Mouse (Mus musculus) liver, embryonic 16.5 days (tissue): ENCODE results near the gene Ccdc96. TPM values are rescaled to one million over a fixed set of nuclear protein-coding genes. Genes with fewer than 3 reads are reported as not detected.
A peak's percentile ranks its signal among the peaks of the same experiment; 100 is the strongest.

Source experiments
- ATAC-seq: fragments of 200-750 bp; cut with Nextera tagmentation; 2 replicates; pipeline ENCODE4 v1.8.0; 2017; ENCODE audit warnings: low read depth, mild to moderate bottlenecking, moderate number of reproducible peaks, moderate library complexity
- H3K27ac ChIP-seq: fragments of 300-500 bp; sonication (generic); 2 replicates; pipeline ENCODE4 v1.5.1; 2014; ENCODE audit warnings: mild to moderate bottlenecking, low read length
- H3K27me3 ChIP-seq: fragments of 300-500 bp; sonication (generic); 2 replicates; pipeline ENCODE4 v1.6.1; 2014; ENCODE audit warnings: low read depth, low read length, mixed read lengths; ENCODE audit not compliant: control insufficient read depth, insufficient read depth
- H3K36me3 ChIP-seq: fragments of 300-500 bp; sonication (generic); 2 replicates; pipeline ENCODE4 v1.6.1; 2014; ENCODE audit warnings: mild to moderate bottlenecking; ENCODE audit not compliant: control insufficient read depth, insufficient read depth
- H3K4me1 ChIP-seq: fragments of 300-500 bp; sonication (generic); 2 replicates; pipeline ENCODE4 v1.6.1; 2014; ENCODE audit warnings: low read depth, low read length, mixed read lengths; ENCODE audit not compliant: control insufficient read depth
- H3K4me2 ChIP-seq: fragments of 300-500 bp; sonication (generic); 2 replicates; pipeline ENCODE4 v1.6.1; 2014; ENCODE audit warnings: low read depth, low read length, mixed read lengths
- H3K4me3 ChIP-seq: fragments of 300-500 bp; sonication (generic); 2 replicates; pipeline ENCODE4 v1.5.1; 2014; ENCODE audit warnings: low read depth, mild to moderate bottlenecking, low read length
- H3K9ac ChIP-seq: fragments of 300-500 bp; sonication (generic); 2 replicates; pipeline ENCODE4 v1.6.1; 2014; ENCODE audit warnings: low read depth, low read length
- H3K9me3 ChIP-seq: fragments of 300-500 bp; sonication (generic); replicated peaks from 2 replicates; pipeline ENCODE4 v1.6.1; 2016; ENCODE audit warnings: low read length; ENCODE audit not compliant: control insufficient read depth
- WGBS: fragments of 180-500 bp; shearing (Covaris S2); extraction: QIAGEN DNeasy Blood & Tissue Kit; methylation state at CpG from one replicate; pipeline ENCODE4 v1.1.7; 2014; ENCODE audit not compliant: insufficient replicate concordance; 5-methylcytosine and 5-hydroxymethylcytosine counted together
- polyA plus RNA-seq: library from polyadenylated mRNA; unstranded; fragments of >200 nt; fragmentation: Nextera tagmentation; extraction: Ambion mirVana; gene quantifications from 2 replicates; pipeline ENCODE4 v1.2.1, GENCODE M21; 2015

The Ccdc96 gene
- polyA plus RNA-seq, 1 experiment from 2014 or later = 0.07 TPM

DNA sequence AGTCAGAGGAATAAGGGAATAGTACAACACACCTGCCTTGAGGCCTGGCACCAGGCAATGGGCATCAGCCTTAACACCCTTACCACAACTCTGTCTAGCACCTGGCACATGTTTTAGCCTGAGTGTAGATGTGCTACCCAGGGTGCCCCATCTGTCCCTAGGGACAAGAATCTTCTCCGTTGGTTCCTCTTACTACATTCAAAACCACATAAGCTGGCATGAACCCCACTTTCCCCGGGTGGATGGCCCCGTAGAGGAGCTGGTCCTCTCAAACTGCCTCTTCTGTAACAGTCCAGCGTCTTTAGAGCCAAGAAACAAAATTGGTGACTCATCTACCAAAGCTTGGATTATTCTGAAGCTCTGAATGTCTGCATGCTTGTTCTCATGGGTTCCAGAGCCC is 4.0 kb upstream of the Ccdc96 start:
- peaks cover 5% of the 10 kb centered on the region for H3K27me3 ChIP-seq
- no peak overlapping the region for H3K4me2 ChIP-seq
- no peak overlapping the region for H3K4me3 ChIP-seq
- H3K9ac ChIP-seq = no peak overlapping the region
- H3K9me3 ChIP-seq = no peaks in the 10 kb centered on the region
- H3K27ac ChIP-seq = no peak overlapping the region
- H3K36me3 ChIP-seq = no peaks in the 10 kb centered on the region; the same call in 1 of the 2 replicates
- ATAC-seq = no peak
- H3K4me1 ChIP-seq = peaks cover 43% of the 10 kb centered on the region
- WGBS = 63% methylated on average over 4 of the region's 4 CpGs

DNA sequence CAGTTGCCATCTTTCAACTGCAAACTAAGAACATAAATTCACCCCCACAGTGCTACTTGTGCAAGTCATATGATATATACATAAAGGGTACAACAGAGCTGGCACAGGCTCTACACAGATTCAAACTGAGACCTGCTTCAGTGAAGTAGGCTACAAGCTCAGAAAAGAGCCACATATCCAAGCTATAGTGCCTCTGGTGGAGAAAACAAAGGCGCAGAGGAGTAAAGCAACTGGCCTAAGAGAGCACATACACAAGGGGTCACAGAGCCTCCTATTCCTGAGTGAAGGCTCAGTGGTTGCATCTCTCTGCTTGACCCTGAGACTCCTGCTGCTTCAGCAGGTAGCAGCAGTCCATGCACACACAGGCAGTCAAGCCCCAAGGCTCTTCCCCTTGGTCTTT is 3.3 kb upstream of the Ccdc96 start:
- Histone ChIP-seq H3K4me3 (no peak overlapping the region), H3K27ac (no peak overlapping the region), H3K36me3 (no peaks in the 10 kb centered on the region), H3K9me3 (no peaks in the 10 kb centered on the region), H3K27me3 (peaks cover 12% of the 10 kb centered on the region), H3K4me1 (peaks cover 45% of the 10 kb centered on the region), H3K4me2 (no peak overlapping the region), H3K9ac (no peak overlapping the region)
- no peak for ATAC-seq
- WGBS = 48% methylated on average over 1 of the region's 1 CpGs

DNA sequence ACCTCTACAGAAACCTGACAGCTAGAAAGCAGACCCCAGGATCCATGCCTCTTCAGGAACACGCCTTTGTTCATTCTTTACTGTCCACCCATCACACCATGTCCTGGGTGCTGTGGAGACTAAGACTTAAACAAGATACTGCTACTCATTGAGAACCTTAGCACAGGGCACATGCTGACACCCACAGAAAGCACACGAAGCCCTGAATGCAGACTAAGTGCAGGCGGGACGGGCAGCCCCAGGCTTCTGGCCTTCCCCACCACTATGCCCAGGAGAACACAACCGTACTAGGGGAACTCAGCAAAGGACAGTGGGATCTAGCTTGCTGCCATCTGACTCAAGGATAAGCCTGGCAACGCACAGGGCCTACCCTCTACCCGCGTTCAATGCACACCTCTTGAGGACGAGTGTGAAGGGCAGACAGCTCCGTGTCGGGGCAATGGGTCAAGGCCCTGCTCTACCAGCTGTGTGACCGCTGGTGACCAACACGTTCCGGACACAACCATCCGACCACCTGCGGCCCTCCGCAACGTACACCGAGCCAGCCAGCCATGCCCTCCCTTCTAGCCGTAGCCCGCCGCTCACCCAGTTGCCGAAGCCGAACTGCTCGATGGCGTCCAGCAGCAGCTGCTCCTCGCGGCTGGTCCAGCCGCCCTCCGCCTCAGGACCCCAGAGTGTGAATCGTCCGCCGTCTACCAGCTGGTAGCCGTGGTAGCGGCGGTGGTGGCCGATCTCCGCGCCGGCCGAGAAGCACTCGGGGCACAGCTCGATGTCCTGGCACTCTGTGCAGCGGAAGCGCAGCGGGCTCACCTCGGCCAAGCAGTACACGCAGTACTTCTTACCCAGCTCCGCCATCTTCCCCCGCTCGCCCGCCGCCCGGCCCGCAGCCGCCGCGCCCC is 936 bp upstream of the Ccdc96 start:
- Histone ChIP-seq H3K4me3 (peak overlapping the region; percentile 91), H3K9ac (peak overlapping the region; percentile 95), H3K27ac (peak overlapping the region; percentile 70), H3K36me3 (no peaks in the 10 kb centered on the region), H3K4me1 (peaks cover 42% of the 10 kb centered on the region), H3K9me3 (no peaks in the 10 kb centered on the region), H3K4me2 (peak overlapping the region; percentile 86), H3K27me3 (peaks cover 21% of the 10 kb centered on the region)
- peak; percentile 1; the same call in 1 of the 2 replicates for ATAC-seq
- 2% methylated on average over 58 of the region's 58 CpGs for WGBS

DNA sequence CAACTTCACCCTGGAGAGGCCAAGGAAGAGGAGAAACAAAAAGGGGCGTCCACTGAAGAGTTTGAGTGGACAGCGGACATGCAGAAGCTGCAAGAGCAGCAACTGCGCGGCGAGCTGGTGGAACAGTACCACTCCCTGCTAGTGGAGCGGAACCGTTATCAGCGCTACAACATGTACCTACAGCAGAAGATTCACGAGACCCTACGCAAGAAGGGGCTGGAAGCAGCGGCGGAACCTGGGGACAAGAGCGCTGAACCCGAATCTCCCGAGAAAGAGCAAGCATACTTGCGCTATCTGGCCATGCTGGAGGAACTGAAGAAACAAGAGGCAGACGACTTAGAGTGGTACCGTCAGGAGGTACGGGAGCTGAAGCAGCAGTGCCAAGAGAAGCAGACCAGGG is 918 bp downstream of the Ccdc96 start:
- H3K27me3 ChIP-seq = peaks cover 21% of the 10 kb centered on the region
- peak overlapping the region; percentile 69 for H3K9ac ChIP-seq
- peak overlapping the region; percentile 99 for H3K4me2 ChIP-seq
- peak overlapping the region; percentile 73 for H3K4me3 ChIP-seq
- H3K9me3 ChIP-seq = no peaks in the 10 kb centered on the region
- peaks cover 25% of the 10 kb centered on the region for H3K4me1 ChIP-seq
- no peak overlapping the region for H3K27ac ChIP-seq
- 15% methylated on average over 19 of the region's 19 CpGs for WGBS
- H3K36me3 ChIP-seq = no peaks in the 10 kb centered on the region
- ATAC-seq = no peak

DNA sequence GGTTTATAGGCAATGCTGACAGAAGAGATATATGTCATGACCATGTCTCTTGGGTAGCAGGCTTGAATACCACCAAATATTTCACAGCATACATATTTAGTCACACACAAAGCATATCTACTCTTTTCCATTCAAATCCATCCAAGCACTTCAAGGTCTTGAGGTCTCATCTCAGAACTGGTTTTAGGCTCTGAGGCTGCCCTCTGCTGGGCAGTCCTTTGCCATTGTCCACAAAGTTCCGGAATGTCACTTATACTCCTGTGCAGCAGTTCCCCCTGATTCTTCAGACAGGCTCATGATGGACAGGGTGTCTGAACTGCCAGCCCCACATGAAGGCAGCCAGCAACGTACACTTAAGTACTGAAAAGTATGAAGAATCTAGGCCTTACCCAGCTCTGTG is 4.8 kb downstream of the Ccdc96 start:
- ATAC-seq = no peak
- Histone ChIP-seq H3K9me3 (no peaks in the 10 kb centered on the region), H3K27ac (no peak overlapping the region), H3K27me3 (peaks cover 21% of the 10 kb centered on the region), H3K36me3 (peaks cover 7% of the 10 kb centered on the region), H3K4me3 (no peak overlapping the region), H3K9ac (no peak overlapping the region), H3K4me1 (peaks cover 10% of the 10 kb centered on the region), H3K4me2 (no peak overlapping the region)
- WGBS = 54% methylated on average over 2 of the region's 2 CpGs

- no peak overlapping the region for H3K4me3 ChIP-seq
- no peak for ATAC-seq
- 77% methylated on average over 6 of the region's 6 CpGs for WGBS
- H3K4me1 ChIP-seq = no peaks in the 10 kb centered on the region
- H3K9me3 ChIP-seq = no peaks in the 10 kb centered on the region
- H3K27me3 ChIP-seq = no peaks in the 10 kb centered on the region
- H3K27ac ChIP-seq = no peak overlapping the region
- H3K4me2 ChIP-seq = no peak overlapping the region
- peaks cover 7% of the 10 kb centered on the region for H3K36me3 ChIP-seq
- H3K9ac ChIP-seq = no peak overlapping the region
These were observed 9.5 kb downstream of the Ccdc96 start for GRCm38 (mm10) chr5:36493919-36494318.

GRCm38 (mm10) chr5:36494709-36495108 is 10.3 kb downstream of the Ccdc96 start:
- H3K9me3 ChIP-seq = no peaks in the 10 kb centered on the region
- no peak overlapping the region for H3K27ac ChIP-seq
- 86% methylated on average over 9 of the region's 9 CpGs for WGBS
- no peaks in the 10 kb centered on the region for H3K27me3 ChIP-seq
- no peak for ATAC-seq
- no peak overlapping the region for H3K4me2 ChIP-seq
- H3K36me3 ChIP-seq = peaks cover 7% of the 10 kb centered on the region
- H3K9ac ChIP-seq = no peak overlapping the region
- H3K4me3 ChIP-seq = no peak overlapping the region
- H3K4me1 ChIP-seq = no peaks in the 10 kb centered on the region

DNA sequence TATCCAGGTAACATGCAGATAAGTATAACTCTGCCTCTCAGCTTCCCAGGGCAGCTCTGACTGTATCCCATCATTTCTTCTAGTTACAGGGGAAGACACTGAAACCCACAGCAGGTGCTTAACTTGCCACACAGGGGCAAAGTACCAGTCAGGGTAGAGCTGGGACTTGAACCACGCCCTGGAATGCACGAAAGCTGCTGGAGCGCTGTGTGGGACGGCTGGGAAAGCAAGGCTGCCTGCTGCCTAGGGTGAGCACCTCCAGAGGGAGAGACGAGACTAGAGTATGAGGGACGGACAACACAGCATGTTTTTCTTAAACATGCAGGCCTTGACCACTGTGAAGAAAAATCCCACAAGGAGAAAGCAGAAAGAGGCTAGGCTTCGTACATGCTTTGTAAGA is 20.8 kb downstream of the Ccdc96 start:
- H3K4me2 ChIP-seq = no peak overlapping the region
- peaks cover 2% of the 10 kb centered on the region; the same call in 1 of the 2 replicates for H3K36me3 ChIP-seq
- no peak for ATAC-seq
- WGBS = 77% methylated on average over 7 of the region's 7 CpGs
- H3K4me1 ChIP-seq = no peaks in the 10 kb centered on the region
- no peaks in the 10 kb centered on the region for H3K27me3 ChIP-seq
- no peaks in the 10 kb centered on the region for H3K9me3 ChIP-seq
- H3K4me3 ChIP-seq = no peak overlapping the region
- no peak overlapping the region for H3K27ac ChIP-seq
- H3K9ac ChIP-seq = no peak overlapping the region

DNA sequence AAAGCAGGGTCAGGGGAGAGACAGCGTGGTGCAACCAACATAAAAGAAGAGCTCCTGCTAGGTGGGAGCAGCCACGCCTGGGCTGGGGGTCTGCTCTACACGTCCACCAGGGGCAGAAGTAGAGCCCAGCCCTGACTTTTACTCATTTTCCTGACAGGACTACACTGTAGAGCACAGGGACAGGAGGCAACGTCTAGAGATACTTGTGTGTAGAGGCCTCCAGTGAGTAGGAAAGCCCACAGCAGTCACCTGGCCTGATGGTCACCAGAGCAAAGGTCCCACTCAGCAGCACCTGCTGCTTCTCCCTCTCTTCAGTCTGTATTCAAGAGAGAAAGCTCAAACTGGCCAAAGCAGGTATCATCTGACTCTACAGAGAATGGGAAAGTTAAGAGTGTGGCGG is 21.3 kb downstream of the Ccdc96 start:
- 73% methylated on average over 5 of the region's 5 CpGs for WGBS
- no peak overlapping the region for H3K27ac ChIP-seq
- no peak overlapping the region for H3K4me2 ChIP-seq
- H3K9ac ChIP-seq = no peak overlapping the region
- H3K27me3 ChIP-seq = no peaks in the 10 kb centered on the region
- H3K4me1 ChIP-seq = no peaks in the 10 kb centered on the region
- no peaks in the 10 kb centered on the region for H3K9me3 ChIP-seq
- peaks cover 2% of the 10 kb centered on the region; the same call in 1 of the 2 replicates for H3K36me3 ChIP-seq
- ATAC-seq = no peak
- no peak overlapping the region for H3K4me3 ChIP-seq
